Mouse (Mus musculus) spleen, adult 2 months (tissue): Measurements from ENCODE around the gene Bex1.

ENCODE experiments used
- CTCF ChIP-seq: fragments of 200-500 bp; IDR thresholded peaks from 2 replicates; pipeline ENCODE4 v1.5.1; 2011; ENCODE audit warnings: mild to moderate bottlenecking, inconsistent platforms; ENCODE audit not compliant: insufficient read depth, insufficient read length, insufficient replicate concordance; ENCODE audit errors: extremely low read depth
- POLR2A ChIP-seq: fragments of 200-500 bp; IDR thresholded peaks from 2 replicates; pipeline ENCODE4 v1.6.1; 2011; ENCODE audit warnings: low read depth, low read length, inconsistent platforms

- TF ChIP-seq CTCF = no peak
- TF ChIP-seq POLR2A = no peak
These were observed 29.4 kb upstream of the Bex1 start, which contains the start of gene Tceal9 for GRCm38 (mm10) chrX:136244574-136245229.
